Mouse (Mus musculus) hindbrain, embryonic 15.5 days (tissue): ENCODE measurements around the gene Ahdc1. TPM values are rescaled to one million over a fixed set of nuclear protein-coding genes. Genes with fewer than 3 reads are reported as not detected.

Source experiments
- ATAC-seq: fragments of 200-750 bp; cut with Nextera tagmentation; 2 replicates; pipeline ENCODE4 v1.8.0; 2017; ENCODE audit warnings: low read depth, moderate number of reproducible peaks, moderate TSS enrichment; ENCODE audit not compliant: low FRiP score
- H3K27ac ChIP-seq: fragments of 300-500 bp; sonication (generic); replicated peaks from 2 replicates; pipeline ENCODE4 v1.5.1; 2015; ENCODE audit warnings: mild to moderate bottlenecking, inconsistent platforms
- H3K27me3 ChIP-seq: fragments of 300-500 bp; sonication (generic); 2 replicates; pipeline ENCODE4 v1.6.1; 2015; ENCODE audit warnings: control low read depth, inconsistent platforms
- H3K36me3 ChIP-seq: fragments of 300-500 bp; sonication (generic); 2 replicates; pipeline ENCODE4 v1.6.1; 2015; ENCODE audit warnings: control low read depth, inconsistent platforms
- H3K4me1 ChIP-seq: fragments of 300-500 bp; sonication (generic); replicated peaks from 2 replicates; pipeline ENCODE4 v1.6.1; 2015; ENCODE audit warnings: control low read depth, inconsistent platforms
- H3K4me2 ChIP-seq: fragments of 300-500 bp; sonication (generic); 2 replicates; pipeline ENCODE4 v1.6.1; 2015; ENCODE audit warnings: moderate library complexity, mild to moderate bottlenecking, inconsistent platforms
- H3K4me3 ChIP-seq: fragments of 300-500 bp; sonication (generic); 2 replicates; pipeline ENCODE4 v1.5.1; 2015; ENCODE audit warnings: mild to moderate bottlenecking, inconsistent platforms
- H3K9ac ChIP-seq: fragments of 300-500 bp; sonication (generic); 2 replicates; pipeline ENCODE4 v1.6.1; 2015; ENCODE audit warnings: inconsistent platforms
- H3K9me3 ChIP-seq: fragments of 300-500 bp; sonication (generic); 2 replicates; pipeline ENCODE4 v1.6.1; 2016; ENCODE audit warnings: control low read depth, inconsistent platforms
- WGBS: fragments of 180-500 bp; shearing (Covaris S2); methylation state at CpG from one replicate; pipeline ENCODE4 v1.1.7; 2015; 5-methylcytosine and 5-hydroxymethylcytosine counted together
- polyA plus RNA-seq: library from polyadenylated mRNA; unstranded; fragments of >200 nt; fragmentation: Nextera tagmentation; extraction: Ambion mirVana; gene quantifications from 2 replicates; pipeline ENCODE4 v1.2.1, GENCODE M21; 2015

The Ahdc1 gene
- polyA plus RNA-seq, 1 experiment from 2014 or later, result 13.9 TPM

DNA sequence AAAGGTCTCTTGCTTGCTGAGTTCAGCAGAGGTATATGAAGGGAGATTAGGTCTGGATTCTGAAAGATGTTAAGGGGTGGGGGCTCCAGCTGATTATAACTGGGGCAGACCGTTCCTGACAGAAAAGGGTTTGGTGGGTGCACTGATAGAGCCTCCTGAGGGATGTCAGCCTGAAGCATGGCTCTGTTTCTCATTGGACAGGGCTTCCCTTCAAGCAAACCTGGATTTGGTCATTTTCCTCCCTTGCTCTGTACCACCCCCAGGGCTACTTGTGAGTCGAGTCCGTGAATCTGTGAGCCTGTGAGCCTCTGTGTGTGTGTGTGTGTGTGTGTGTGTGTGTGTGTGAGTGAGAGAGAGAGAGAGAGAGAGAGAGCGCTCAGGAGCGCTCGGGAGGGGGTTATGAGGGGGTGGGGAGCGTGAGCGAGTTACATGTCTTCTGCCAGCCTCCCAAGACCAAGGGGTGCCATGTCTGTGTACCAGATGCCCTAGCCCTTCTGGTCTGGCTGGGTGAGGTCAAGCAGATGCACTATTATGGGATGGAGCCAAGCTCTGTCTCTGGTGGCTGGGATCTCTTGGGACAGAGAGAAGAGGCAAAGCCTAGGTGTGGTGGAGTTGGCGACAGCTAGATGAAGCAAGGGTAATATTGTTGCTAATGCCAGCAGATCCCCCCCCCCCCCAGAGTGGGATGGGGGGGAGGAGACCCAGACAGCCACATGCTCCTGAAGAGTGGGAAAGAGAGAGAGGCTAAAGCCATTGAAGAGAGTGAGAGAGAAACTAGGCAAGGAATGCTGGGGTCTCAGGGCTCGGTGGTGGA is 4.0 kb downstream of the Ahdc1 start:
- 17% methylated on average over 10 of the region's 10 CpGs for WGBS
- H3K4me1 ChIP-seq, result peaks cover 82% of the 10 kb centered on the region

GRCm38 (mm10) chr4:133015710-133016651 is 4.9 kb downstream of the Ahdc1 start:
- H3K9ac ChIP-seq, result no peak overlapping the region
- WGBS, result 32% methylated on average over 9 of the region's 9 CpGs
- H3K27ac ChIP-seq, result peak overlapping the region; percentile 27; the same call in 1 of the 2 replicates
- H3K9me3 ChIP-seq, result no peaks in the 10 kb centered on the region
- no peak overlapping the region for H3K4me3 ChIP-seq
- H3K4me1 ChIP-seq, result peaks cover 82% of the 10 kb centered on the region
- H3K36me3 ChIP-seq, result no peaks in the 10 kb centered on the region
- peak; percentile 15; the same call in 1 of the 2 replicates for ATAC-seq
- H3K27me3 ChIP-seq, result no peaks in the 10 kb centered on the region
- peak overlapping the region; percentile 95 for H3K4me2 ChIP-seq

More for the DNA sequence above, 4.0 kb downstream of the Ahdc1 start:
- ATAC-seq, result no peak
- Histone ChIP-seq H3K9ac (no peak overlapping the region), H3K4me3 (peak overlapping the region; percentile 99), H3K9me3 (no peaks in the 10 kb centered on the region), H3K4me2 (peak overlapping the region; percentile 95), H3K27me3 (peaks cover 5% of the 10 kb centered on the region), H3K27ac (peak overlapping the region; percentile 10; the same call in 1 of the 2 replicates), H3K36me3 (no peaks in the 10 kb centered on the region)

- H3K27ac ChIP-seq, result peak overlapping the region; percentile 23; the same call in 1 of the 2 replicates
- no peaks in the 10 kb centered on the region for H3K27me3 ChIP-seq
- 57% methylated on average over 4 of the region's 4 CpGs for WGBS
- H3K4me2 ChIP-seq, result peak overlapping the region; percentile 95
- ATAC-seq, result no peak
- no peaks in the 10 kb centered on the region for H3K9me3 ChIP-seq
- H3K4me3 ChIP-seq, result no peak overlapping the region
- H3K36me3 ChIP-seq, result no peaks in the 10 kb centered on the region
- H3K4me1 ChIP-seq, result peaks cover 88% of the 10 kb centered on the region
- peak overlapping the region; percentile 15; the same call in 1 of the 2 replicates for H3K9ac ChIP-seq
Measured at GRCm38 (mm10) chr4:133016677-133017415, 5.8 kb downstream of the Ahdc1 start.

- ATAC-seq, result no peak
- WGBS, result 65% methylated on average over 6 of the region's 6 CpGs
- no peaks in the 10 kb centered on the region for H3K27me3 ChIP-seq
- no peak overlapping the region for H3K9ac ChIP-seq
- H3K4me1 ChIP-seq, result peaks cover 97% of the 10 kb centered on the region
- no peak overlapping the region for H3K27ac ChIP-seq
- H3K9me3 ChIP-seq, result no peaks in the 10 kb centered on the region
- no peaks in the 10 kb centered on the region for H3K36me3 ChIP-seq
- H3K4me2 ChIP-seq, result 0 out of 2 replicates have a peak overlapping the region, but pooled peaks have one; percentile 95
- H3K4me3 ChIP-seq, result no peak overlapping the region
Measured at GRCm38 (mm10) chr4:133017597-133018262, 6.7 kb downstream of the Ahdc1 start.

- Histone ChIP-seq H3K4me3 (no peak overlapping the region), H3K9ac (no peak overlapping the region), H3K9me3 (no peaks in the 10 kb centered on the region), H3K4me1 (peaks cover 98% of the 10 kb centered on the region), H3K4me2 (no peak overlapping the region), H3K27me3 (no peaks in the 10 kb centered on the region), H3K27ac (no peak overlapping the region), H3K36me3 (no peaks in the 10 kb centered on the region)
- 62% methylated on average over 3 of the region's 3 CpGs for WGBS
- no peak for ATAC-seq
Measured at GRCm38 (mm10) chr4:133018263-133018798, 7.3 kb downstream of the Ahdc1 start.

- peak overlapping the region; percentile 60 for H3K27ac ChIP-seq
- no peaks in the 10 kb centered on the region for H3K27me3 ChIP-seq
- WGBS, result 11% methylated on average over 5 of the region's 6 CpGs
- H3K4me1 ChIP-seq, result peaks cover 98% of the 10 kb centered on the region
- no peaks in the 10 kb centered on the region for H3K9me3 ChIP-seq
- no peak overlapping the region for H3K9ac ChIP-seq
- no peaks in the 10 kb centered on the region for H3K36me3 ChIP-seq
- no peak overlapping the region for H3K4me3 ChIP-seq
- H3K4me2 ChIP-seq, result peak overlapping the region; percentile 51; the same call in 1 of the 2 replicates
- ATAC-seq, result no peak
Measured at GRCm38 (mm10) chr4:133020721-133021120, 9.7 kb downstream of the Ahdc1 start.

GRCm38 (mm10) chr4:133021181-133021671 is 10.2 kb downstream of the Ahdc1 start:
- H3K4me1 ChIP-seq, result peaks cover 98% of the 10 kb centered on the region
- peak overlapping the region; percentile 51 for H3K4me2 ChIP-seq
- no peak overlapping the region; the same call in 1 of the 2 replicates for H3K9ac ChIP-seq
- H3K36me3 ChIP-seq, result no peaks in the 10 kb centered on the region
- peak overlapping the region; percentile 60 for H3K27ac ChIP-seq
- peak overlapping the region; percentile 9; the same call in 1 of the 2 replicates for H3K4me3 ChIP-seq
- 3% methylated on average over 9 of the region's 9 CpGs for WGBS
- no peaks in the 10 kb centered on the region for H3K9me3 ChIP-seq
- H3K27me3 ChIP-seq, result no peaks in the 10 kb centered on the region
- ATAC-seq, result no peak

GRCm38 (mm10) chr4:133022217-133022616 is 11.2 kb downstream of the Ahdc1 start:
- no peaks in the 10 kb centered on the region for H3K9me3 ChIP-seq
- H3K4me1 ChIP-seq, result peaks cover 96% of the 10 kb centered on the region
- H3K27me3 ChIP-seq, result no peaks in the 10 kb centered on the region
- no peak for ATAC-seq
- peak overlapping the region; percentile 51 for H3K4me2 ChIP-seq
- peak overlapping the region; percentile 30; the same call in 1 of the 2 replicates for H3K9ac ChIP-seq
- no peaks in the 10 kb centered on the region for H3K36me3 ChIP-seq
- 0 out of 2 replicates have a peak overlapping the region, but pooled peaks have one; percentile 9 for H3K4me3 ChIP-seq
- WGBS, result 5% methylated on average over 14 of the region's 14 CpGs
- peak overlapping the region; percentile 60 for H3K27ac ChIP-seq

DNA sequence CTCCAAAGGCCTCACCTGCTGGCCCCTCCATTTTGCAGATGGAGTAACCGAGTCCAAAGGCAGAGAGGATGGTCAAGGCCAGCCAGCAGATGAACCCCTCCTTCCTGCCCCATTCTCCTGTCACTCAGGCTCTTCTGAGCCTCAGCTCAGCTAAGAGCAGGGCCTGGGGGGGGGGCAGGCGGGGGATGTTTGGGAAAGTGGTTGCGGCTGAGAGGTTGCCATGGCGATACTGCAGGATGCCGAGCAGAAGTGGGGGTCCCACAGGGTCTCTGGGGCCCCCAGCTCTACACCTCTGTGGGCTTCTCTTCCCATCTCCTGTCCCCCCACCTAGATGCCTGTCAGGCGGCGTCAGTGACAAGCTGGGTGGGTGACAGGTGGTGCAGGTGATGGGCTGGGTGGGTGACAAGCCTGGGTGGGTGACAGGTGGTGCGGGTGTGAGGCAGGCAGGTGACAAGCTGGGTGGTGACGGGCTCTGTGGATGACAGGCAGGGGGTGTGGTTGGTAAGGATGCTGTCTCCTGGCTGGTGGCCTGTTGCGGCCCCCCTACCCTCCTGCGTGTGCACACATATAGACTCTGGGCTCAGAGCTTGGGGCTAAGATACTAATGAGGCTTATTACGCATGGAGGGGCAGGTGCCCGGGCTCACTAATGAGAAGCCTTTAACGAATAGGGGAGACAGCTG is 12.0 kb downstream of the Ahdc1 start:
- 37% methylated on average over 12 of the region's 14 CpGs for WGBS
- Histone ChIP-seq H3K4me3 (no peak overlapping the region), H3K4me2 (peak overlapping the region; percentile 51), H3K27me3 (no peaks in the 10 kb centered on the region), H3K4me1 (peaks cover 92% of the 10 kb centered on the region), H3K9ac (peak overlapping the region; percentile 20; the same call in 1 of the 2 replicates), H3K36me3 (no peaks in the 10 kb centered on the region), H3K27ac (peak overlapping the region; percentile 60), H3K9me3 (no peaks in the 10 kb centered on the region)
- 0 out of 2 replicates have a peak, but pooled peaks have one; percentile 1 for ATAC-seq

- no peaks in the 10 kb centered on the region for H3K27me3 ChIP-seq
- no peaks in the 10 kb centered on the region for H3K36me3 ChIP-seq
- H3K4me1 ChIP-seq, result peaks cover 87% of the 10 kb centered on the region
- H3K27ac ChIP-seq, result peak overlapping the region; percentile 60
- no peak for ATAC-seq
- H3K4me3 ChIP-seq, result no peak overlapping the region
- 0 out of 2 replicates have a peak overlapping the region, but pooled peaks have one; percentile 51 for H3K4me2 ChIP-seq
- WGBS, result 64% methylated on average over 6 of the region's 6 CpGs
- no peaks in the 10 kb centered on the region for H3K9me3 ChIP-seq
- no peak overlapping the region for H3K9ac ChIP-seq
Measured at GRCm38 (mm10) chr4:133023636-133024035, 12.6 kb downstream of the Ahdc1 start.
